Mouse (Mus musculus): Measurements from ENCODE around the gene Lamc2. TPM values are rescaled to one million over a fixed set of nuclear protein-coding genes. Genes with fewer than 3 reads are reported as not detected.

Lamc2 gene
- polyA plus RNA-seq, 1 experiment from 2014 or later: 15.6 TPM

DNA sequence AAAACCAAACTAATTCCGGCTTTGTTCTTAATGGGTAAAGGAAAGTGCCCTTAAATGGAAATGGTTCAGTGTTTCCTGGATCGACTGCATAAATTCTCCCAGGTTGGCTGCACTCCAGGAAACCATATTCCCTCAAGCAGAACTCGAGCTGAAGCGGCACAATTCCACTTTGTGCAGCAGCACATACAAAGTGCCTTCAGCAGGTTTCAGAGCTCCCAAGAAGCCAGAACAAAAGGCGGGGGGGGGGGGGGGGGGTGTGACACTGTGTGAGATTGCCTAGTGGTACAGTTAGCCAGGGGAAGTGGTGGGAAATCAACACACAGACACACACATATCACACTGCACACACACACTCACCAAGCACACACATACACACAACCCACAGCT, 5.7 kb upstream of the Lamc2 start:
- Histone ChIP-seq H3K9me3 (replicated peaks; ENCODE audit: control insufficient read depth, low read length) (no peaks in the 10 kb centered on the region), H3K4me2 (ENCODE audit: low read depth, low read length) (peak overlapping the region; percentile 4), H3K9ac (ENCODE audit: low read length) (peak overlapping the region; percentile 43; the same call in 1 of the 2 replicates), H3K27ac (ENCODE audit: low read length) (peak overlapping the region; percentile 85), H3K4me1 (ENCODE audit: control insufficient read depth, insufficient read depth, low read length) (peaks cover 6% of the 10 kb centered on the region), H3K4me3 (replicated peaks; ENCODE audit: low read length) (no peak overlapping the region), H3K36me3 (ENCODE audit: control insufficient read depth, insufficient read depth, low read length) (no peaks in the 10 kb centered on the region), H3K27me3 (ENCODE audit: control insufficient read depth, insufficient read depth, low read length) (no peaks in the 10 kb centered on the region)
- ATAC-seq (ENCODE audit: insufficient read depth, low FRiP score): peak; percentile 61; the same call in 1 of the 2 replicates
- 23% methylated on average over 5 of the region's 5 CpGs for WGBS

DNA sequence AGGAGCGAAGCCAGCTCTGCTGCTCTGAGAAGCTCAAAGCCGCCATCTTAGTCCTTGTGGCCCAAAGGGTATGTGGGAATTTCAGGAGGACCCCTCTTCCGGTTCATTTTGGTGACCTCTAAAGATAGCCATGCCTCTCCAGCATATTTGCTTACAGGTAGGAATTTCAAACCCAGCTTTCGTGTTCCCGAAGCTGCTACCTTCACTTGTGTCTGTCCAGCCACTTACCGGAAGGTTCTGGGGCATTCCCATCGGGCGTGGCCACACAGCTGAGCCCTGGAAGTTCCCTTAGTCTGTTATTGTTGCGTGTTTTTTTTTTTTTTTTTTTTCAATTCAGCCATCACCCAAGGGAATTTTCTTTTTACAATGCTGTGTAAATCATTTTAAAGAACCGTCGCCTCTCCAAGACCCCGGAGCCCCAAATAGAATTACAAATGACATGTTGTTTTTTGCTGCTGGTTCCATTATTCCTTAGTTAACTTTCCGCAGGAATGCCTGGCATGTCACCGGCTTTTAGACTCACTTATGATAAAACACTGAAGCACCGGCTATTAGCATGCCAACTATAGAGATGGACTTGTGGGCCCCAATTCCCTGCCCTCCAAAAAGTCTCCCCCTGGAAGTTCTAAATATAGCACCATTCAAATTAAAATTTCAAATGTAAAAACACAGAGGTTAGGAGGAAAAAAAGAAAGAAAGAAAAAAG, 5.1 kb upstream of the Lamc2 start:
- no peak overlapping the region for H3K4me3 ChIP-seq (replicated peaks; ENCODE audit: low read length)
- peaks cover 6% of the 10 kb centered on the region for H3K4me1 ChIP-seq (ENCODE audit: control insufficient read depth, insufficient read depth, low read length)
- H3K4me2 ChIP-seq (ENCODE audit: low read depth, low read length): peak overlapping the region; percentile 4
- 66% methylated on average over 15 of the region's 15 CpGs for WGBS
- H3K9me3 ChIP-seq (replicated peaks; ENCODE audit: control insufficient read depth, low read length): no peaks in the 10 kb centered on the region
- H3K9ac ChIP-seq (ENCODE audit: low read length): no peak overlapping the region
- no peaks in the 10 kb centered on the region for H3K27me3 ChIP-seq (ENCODE audit: control insufficient read depth, insufficient read depth, low read length)
- ATAC-seq (ENCODE audit: insufficient read depth, low FRiP score): no peak
- no peaks in the 10 kb centered on the region for H3K36me3 ChIP-seq (ENCODE audit: control insufficient read depth, insufficient read depth, low read length)
- H3K27ac ChIP-seq (ENCODE audit: low read length): peak overlapping the region; percentile 85

GRCm38 (mm10) chr1:153188081-153188480, 1.8 kb upstream of the Lamc2 start:
- no peaks in the 10 kb centered on the region; the same call in 1 of the 2 replicates for H3K27me3 ChIP-seq (ENCODE audit: control insufficient read depth, insufficient read depth, low read length)
- H3K4me1 ChIP-seq (ENCODE audit: control insufficient read depth, insufficient read depth, low read length): peaks cover 10% of the 10 kb centered on the region
- 42% methylated on average over 3 of the region's 3 CpGs for WGBS
- no peaks in the 10 kb centered on the region for H3K36me3 ChIP-seq (ENCODE audit: control insufficient read depth, insufficient read depth, low read length)
- no peak overlapping the region for H3K4me3 ChIP-seq (replicated peaks; ENCODE audit: low read length)
- no peaks in the 10 kb centered on the region for H3K9me3 ChIP-seq (replicated peaks; ENCODE audit: control insufficient read depth, low read length)
- no peak overlapping the region for H3K4me2 ChIP-seq (ENCODE audit: low read depth, low read length)
- ATAC-seq (ENCODE audit: insufficient read depth, low FRiP score): no peak
- no peak overlapping the region for H3K9ac ChIP-seq (ENCODE audit: low read length)
- H3K27ac ChIP-seq (ENCODE audit: low read length): no peak overlapping the region

GRCm38 (mm10) chr1:153180586-153181289, 5.5 kb downstream of the Lamc2 start:
- H3K27ac ChIP-seq (ENCODE audit: low read length): peak overlapping the region; percentile 67
- WGBS: 47% methylated on average over 9 of the region's 9 CpGs
- no peaks in the 10 kb centered on the region for H3K9me3 ChIP-seq (replicated peaks; ENCODE audit: control insufficient read depth, low read length)
- H3K4me2 ChIP-seq (ENCODE audit: low read depth, low read length): no peak overlapping the region; the same call in 1 of the 2 replicates
- peaks cover 4% of the 10 kb centered on the region for H3K4me1 ChIP-seq (ENCODE audit: control insufficient read depth, insufficient read depth, low read length)
- H3K27me3 ChIP-seq (ENCODE audit: control insufficient read depth, insufficient read depth, low read length): no peaks in the 10 kb centered on the region; the same call in 1 of the 2 replicates
- H3K36me3 ChIP-seq (ENCODE audit: control insufficient read depth, insufficient read depth, low read length): no peaks in the 10 kb centered on the region
- H3K9ac ChIP-seq (ENCODE audit: low read length): no peak overlapping the region
- ATAC-seq (ENCODE audit: insufficient read depth, low FRiP score): peak; percentile 80
- no peak overlapping the region for H3K4me3 ChIP-seq (replicated peaks; ENCODE audit: low read length)

- Histone ChIP-seq H3K36me3 (ENCODE audit: control insufficient read depth, insufficient read depth, low read length) (no peaks in the 10 kb centered on the region), H3K4me2 (ENCODE audit: low read depth, low read length) (no peak overlapping the region; the same call in 1 of the 2 replicates), H3K4me1 (ENCODE audit: control insufficient read depth, insufficient read depth, low read length) (no peaks in the 10 kb centered on the region; the same call in 1 of the 2 replicates), H3K9ac (ENCODE audit: low read length) (no peak overlapping the region), H3K9me3 (replicated peaks; ENCODE audit: control insufficient read depth, low read length) (no peaks in the 10 kb centered on the region), H3K27ac (ENCODE audit: low read length) (peak overlapping the region; percentile 67), H3K4me3 (replicated peaks; ENCODE audit: low read length) (no peak overlapping the region), H3K27me3 (ENCODE audit: control insufficient read depth, insufficient read depth, low read length) (no peaks in the 10 kb centered on the region)
- peak; percentile 56; the same call in 1 of the 2 replicates for ATAC-seq (ENCODE audit: insufficient read depth, low FRiP score)
- 55% methylated on average over 4 of the region's 4 CpGs for WGBS
Measured at GRCm38 (mm10) chr1:153180160-153180559, 6.1 kb downstream of the Lamc2 start.

DNA sequence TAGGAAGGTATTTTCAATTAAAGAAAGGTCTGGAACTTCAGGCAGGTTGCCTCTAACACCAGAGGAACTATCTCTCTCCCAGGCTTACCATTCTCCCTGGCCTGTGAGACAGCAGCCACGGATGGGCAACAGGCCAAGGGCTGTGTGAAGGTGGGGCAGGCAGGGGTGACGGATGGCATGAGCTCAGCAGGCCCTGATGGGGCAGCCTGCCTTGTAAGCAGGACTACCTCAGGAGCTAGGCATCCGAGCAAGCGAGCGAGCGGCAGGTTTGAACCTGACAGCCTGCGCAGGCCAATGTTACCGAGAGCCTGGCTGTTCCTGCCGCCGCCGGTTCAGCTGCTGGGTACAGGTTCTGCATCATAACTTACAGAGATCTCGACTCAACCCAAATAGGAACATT, 11.4 kb downstream of the Lamc2 start:
- H3K27me3 ChIP-seq (ENCODE audit: control insufficient read depth, insufficient read depth, low read length): no peaks in the 10 kb centered on the region
- peaks cover 18% of the 10 kb centered on the region for H3K4me1 ChIP-seq (ENCODE audit: control insufficient read depth, insufficient read depth, low read length)
- 52% methylated on average over 12 of the region's 12 CpGs for WGBS
- peak overlapping the region; percentile 15; the same call in 1 of the 2 replicates for H3K9ac ChIP-seq (ENCODE audit: low read length)
- H3K4me2 ChIP-seq (ENCODE audit: low read depth, low read length): no peak overlapping the region
- no peak overlapping the region for H3K4me3 ChIP-seq (replicated peaks; ENCODE audit: low read length)
- H3K36me3 ChIP-seq (ENCODE audit: control insufficient read depth, insufficient read depth, low read length): no peaks in the 10 kb centered on the region
- H3K9me3 ChIP-seq (replicated peaks; ENCODE audit: control insufficient read depth, low read length): no peaks in the 10 kb centered on the region
- H3K27ac ChIP-seq (ENCODE audit: low read length): no peak overlapping the region
- peak; percentile 79; the same call in 1 of the 2 replicates for ATAC-seq (ENCODE audit: insufficient read depth, low FRiP score)

GRCm38 (mm10) chr1:153173276-153173675, 13.0 kb downstream of the Lamc2 start:
- H3K9me3 ChIP-seq (replicated peaks; ENCODE audit: control insufficient read depth, low read length): no peaks in the 10 kb centered on the region
- peaks cover 18% of the 10 kb centered on the region for H3K4me1 ChIP-seq (ENCODE audit: control insufficient read depth, insufficient read depth, low read length)
- no peaks in the 10 kb centered on the region for H3K36me3 ChIP-seq (ENCODE audit: control insufficient read depth, insufficient read depth, low read length)
- H3K4me3 ChIP-seq (replicated peaks; ENCODE audit: low read length): no peak overlapping the region
- no peak overlapping the region for H3K9ac ChIP-seq (ENCODE audit: low read length)
- peak; percentile 42; the same call in 1 of the 2 replicates for ATAC-seq (ENCODE audit: insufficient read depth, low FRiP score)
- WGBS: 49% methylated on average over 3 of the region's 3 CpGs
- 0 out of 2 replicates have a peak overlapping the region, but pooled peaks have one; percentile 19 for H3K27ac ChIP-seq (ENCODE audit: low read length)
- no peak overlapping the region for H3K4me2 ChIP-seq (ENCODE audit: low read depth, low read length)
- H3K27me3 ChIP-seq (ENCODE audit: control insufficient read depth, insufficient read depth, low read length): no peaks in the 10 kb centered on the region

GRCm38 (mm10) chr1:153172291-153172731, 13.9 kb downstream of the Lamc2 start:
- H3K9me3 ChIP-seq (replicated peaks; ENCODE audit: control insufficient read depth, low read length): no peaks in the 10 kb centered on the region
- H3K4me3 ChIP-seq (replicated peaks; ENCODE audit: low read length): no peak overlapping the region
- 12% methylated on average over 9 of the region's 9 CpGs for WGBS
- peaks cover 18% of the 10 kb centered on the region for H3K4me1 ChIP-seq (ENCODE audit: control insufficient read depth, insufficient read depth, low read length)
- ATAC-seq (ENCODE audit: insufficient read depth, low FRiP score): no peak; the same call in 1 of the 2 replicates
- H3K9ac ChIP-seq (ENCODE audit: low read length): no peak overlapping the region
- H3K27me3 ChIP-seq (ENCODE audit: control insufficient read depth, insufficient read depth, low read length): no peaks in the 10 kb centered on the region
- H3K36me3 ChIP-seq (ENCODE audit: control insufficient read depth, insufficient read depth, low read length): no peaks in the 10 kb centered on the region
- no peak overlapping the region for H3K4me2 ChIP-seq (ENCODE audit: low read depth, low read length)
- peak overlapping the region; percentile 19; the same call in 1 of the 2 replicates for H3K27ac ChIP-seq (ENCODE audit: low read length)

DNA sequence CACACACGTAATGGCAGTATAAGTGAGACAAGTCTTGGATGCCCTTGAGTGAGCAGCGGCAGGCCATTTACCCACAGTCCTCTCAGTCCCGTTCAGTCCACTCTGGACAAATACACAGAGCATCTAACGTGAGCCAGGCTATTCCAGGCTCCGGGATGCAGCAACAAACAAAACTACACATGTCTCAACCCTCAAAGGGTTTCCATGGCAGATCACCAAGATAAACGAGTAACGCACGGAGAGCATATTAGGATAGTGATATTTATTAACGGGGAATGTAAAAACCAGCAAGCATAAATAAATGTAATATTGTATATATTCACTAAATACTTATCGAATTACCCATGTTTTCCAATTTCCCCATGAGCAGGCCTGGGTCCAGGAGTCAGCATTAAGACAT, 15.2 kb downstream of the Lamc2 start:
- no peak overlapping the region for H3K4me2 ChIP-seq (ENCODE audit: low read depth, low read length)
- H3K9me3 ChIP-seq (replicated peaks; ENCODE audit: control insufficient read depth, low read length): no peaks in the 10 kb centered on the region
- H3K4me3 ChIP-seq (replicated peaks; ENCODE audit: low read length): no peak overlapping the region
- WGBS: 60% methylated on average over 10 of the region's 10 CpGs
- H3K36me3 ChIP-seq (ENCODE audit: control insufficient read depth, insufficient read depth, low read length): no peaks in the 10 kb centered on the region
- ATAC-seq (ENCODE audit: insufficient read depth, low FRiP score): no peak
- H3K27ac ChIP-seq (ENCODE audit: low read length): no peak overlapping the region
- no peaks in the 10 kb centered on the region for H3K27me3 ChIP-seq (ENCODE audit: control insufficient read depth, insufficient read depth, low read length)
- no peak overlapping the region for H3K9ac ChIP-seq (ENCODE audit: low read length)
- peaks cover 18% of the 10 kb centered on the region for H3K4me1 ChIP-seq (ENCODE audit: control insufficient read depth, insufficient read depth, low read length)

All from stomach, embryonic 16.5 days (tissue).